Comparison of ENCODE assay signal across 15 mouse cellular contexts in genomic region chr6:136897789-136898188, GRCm38 (mm10). TPM values are rescaled to one million over a fixed set of nuclear protein-coding genes. Genes with fewer than 3 reads are reported as not detected.
DNase-seq lines count a peak whose midpoint lies in the region; ATAC-seq and TF ChIP-seq lines count a peak whose summit lies in the region.
"Had no signal": no experiment of that assay in that cellular context is flagged by ENCODE, and none has a peak within 500 bp of the region (broad histone marks: within the 10 kb centered on the region; RNA-seq: fewer than 3 reads in every experiment).

No protein-coding gene starts in this region.

- ATAC-seq in kidney, embryonic 15.5 days (replicated peaks; ENCODE audit: low FRiP score) = no peak
- ATAC-seq in heart, postnatal 0 days (ENCODE audit: insufficient read depth, low read depth) = no peak
- ATAC-seq: forebrain, embryonic 14.5 days; inflammation-experienced regulatory T-cells, adult 6 months had no signal

- TF ChIP-seq POLR2A in embryonic fibroblast, embryonic 13.5 days (IDR thresholded peaks at IDR 0.05; ENCODE audit: low read depth, low read length) = peak; percentile 14; the same call in 1 of the 2 replicates

- H3K27ac ChIP-seq in kidney, embryonic 15.5 days = peak overlapping the region; percentile 82
- H3K27ac ChIP-seq in embryonic fibroblast, embryonic 13.5 days (ENCODE audit: insufficient read depth, low read length) = peak overlapping the region; percentile 99
- H3K27ac ChIP-seq in heart, postnatal 0 days (ENCODE audit: low read depth) = peak overlapping the region; percentile 64
- H3K27ac ChIP-seq: macrophage had no signal

- H3K9me3 ChIP-seq in kidney, embryonic 15.5 days (replicated peaks) = no peaks in the 10 kb centered on the region
- no peaks in the 10 kb centered on the region for H3K9me3 ChIP-seq in heart, postnatal 0 days (replicated peaks; ENCODE audit: control insufficient read depth, low read length)

- H3K4me3 ChIP-seq in kidney, embryonic 15.5 days (replicated peaks) = no peak overlapping the region
- H3K4me3 ChIP-seq in embryonic fibroblast, embryonic 13.5 days (ENCODE audit: insufficient read depth, low read length) = no peak overlapping the region
- no peak overlapping the region for H3K4me3 ChIP-seq in heart, postnatal 0 days (ENCODE audit: low read depth, low read length)

- no peaks in the 10 kb centered on the region for H3K27me3 ChIP-seq in kidney, embryonic 15.5 days
- H3K27me3 ChIP-seq in heart, postnatal 0 days (ENCODE audit: control insufficient read depth, insufficient read depth, low read length) = no peaks in the 10 kb centered on the region

- no peaks in the 10 kb centered on the region for H3K36me3 ChIP-seq in kidney, embryonic 15.5 days
- no peaks in the 10 kb centered on the region for H3K36me3 ChIP-seq in heart, postnatal 0 days (replicated peaks; ENCODE audit: control insufficient read depth, insufficient read depth, low read length)

- no peak overlapping the region for H3K4me2 ChIP-seq in kidney, embryonic 15.5 days
- no peak overlapping the region for H3K4me2 ChIP-seq in heart, postnatal 0 days (ENCODE audit: low read depth, low read length)

- no peak for DNase-seq in kidney, postnatal 36 days
- DNase-seq in NIH3T3 (ENCODE audit: low read depth) (peak; percentile 76), liver (no peak)
- DNase-seq in heart, postnatal 0 days (ENCODE audit: low spot score) = no peak
- no peak for DNase-seq in embryo, embryonic 10.5 days (ENCODE audit: low spot score)
- DNase-seq: adrenal gland, postnatal 25 days; cerebellum, adult 11 months had no signal

- H3K9ac ChIP-seq in kidney, embryonic 15.5 days = no peak overlapping the region
- H3K9ac ChIP-seq in heart, postnatal 0 days (replicated peaks; ENCODE audit: low read depth, low read length) = no peak overlapping the region

- no peak for TF ChIP-seq EP300 in heart, postnatal 0 days (IDR thresholded peaks at IDR 0.05; ENCODE audit: low read depth)

- TF ChIP-seq CTCF in embryonic fibroblast, embryonic 13.5 days (IDR thresholded peaks at IDR 0.05; ENCODE audit: borderline replicate concordance, insufficient read depth, low read length) = no peak
- TF ChIP-seq CTCF in heart, postnatal 0 days (IDR thresholded peaks at IDR 0.05; ENCODE audit: low read depth) = no peak

- WGBS in kidney, embryonic 15.5 days = 48% methylated on average over 4 of the region's 4 CpGs
- WGBS in heart, postnatal 0 days = 45% methylated on average over 4 of the region's 4 CpGs

- peaks cover 42% of the 10 kb centered on the region for H3K4me1 ChIP-seq in kidney, embryonic 15.5 days
- H3K4me1 ChIP-seq in embryonic fibroblast, embryonic 13.5 days (ENCODE audit: control insufficient read depth, insufficient read depth, low read length) = peaks cover 24% of the 10 kb centered on the region
- peaks cover 6% of the 10 kb centered on the region for H3K4me1 ChIP-seq in heart, postnatal 0 days (ENCODE audit: control insufficient read depth, insufficient read depth)

RNA-seq across cellular contexts. Expression of gene Mgp, which starts 22.2 kb away (rescaled TPM):
- 210 and 216 TPM in 2 replicates for polyA plus RNA-seq in kidney, embryonic 15.5 days (2015; fragmentation: Nextera tagmentation; extraction: Ambion mirVana)
- 2,420 and 2,717 TPM in 2 replicates for polyA plus RNA-seq in embryonic fibroblast, embryonic 13.5 days (2011; ENCODE audit: insufficient read length, low read depth, missing spikeins)
- total RNA-seq in heart, postnatal 0 days (2014; rRNA removed; ENCODE audit: low replicate concordance) = 344 and 362 TPM in 2 replicates
- 403 and 465 TPM in 2 replicates for polyA plus RNA-seq in heart, postnatal 0 days (2015; fragmentation: Nextera tagmentation; extraction: Ambion mirVana)
- total RNA-seq: neutrophil, adult 5-6 weeks had no signal
- polyA plus RNA-seq: inflammation-experienced regulatory T-cells, adult 6 months; macrophage had no signal

RNA-seq across cellular contexts. Expression of gene Erp27, which starts 24.2 kb away (rescaled TPM):
- 0.23 and 0.38 TPM in 2 replicates for polyA plus RNA-seq in kidney, embryonic 15.5 days (2015; fragmentation: Nextera tagmentation; extraction: Ambion mirVana)
- polyA plus RNA-seq in embryonic fibroblast, embryonic 13.5 days (2011; ENCODE audit: insufficient read length, low read depth, missing spikeins) = 1.7 and 1.9 TPM in 2 replicates
- total RNA-seq in heart, postnatal 0 days (2014; rRNA removed; ENCODE audit: low replicate concordance) = 1.7 TPM in 1 of 2 replicates, not detected in the other
- polyA plus RNA-seq in heart, postnatal 0 days (2015; fragmentation: Nextera tagmentation; extraction: Ambion mirVana) = 0.75 and 0.83 TPM in 2 replicates
- total RNA-seq: adrenal gland, postnatal 25 days; midbrain, postnatal 0 days had no signal
- polyA plus RNA-seq: macrophage; midbrain, postnatal 0 days had no signal

RNA-seq across cellular contexts. Expression of gene Pde6h, which starts 25.8 kb away (rescaled TPM):
- polyA plus RNA-seq in kidney, embryonic 15.5 days (2015; fragmentation: Nextera tagmentation; extraction: Ambion mirVana) = 0.26 and 0.40 TPM in 2 replicates
- 1.4 TPM in 1 of 2 replicates, not detected in the other for polyA plus RNA-seq in embryonic fibroblast, embryonic 13.5 days (2011; ENCODE audit: insufficient read length, low read depth, missing spikeins)
- 0.19 TPM in 1 of 2 replicates, not detected in the other for total RNA-seq in heart, postnatal 0 days (2014; rRNA removed; ENCODE audit: low replicate concordance)
- polyA plus RNA-seq in heart, postnatal 0 days (2015; fragmentation: Nextera tagmentation; extraction: Ambion mirVana) = 0.04 and 0.25 TPM in 2 replicates
- polyA plus RNA-seq: forebrain, embryonic 14.5 days; inflammation-experienced regulatory T-cells, adult 6 months; limb, embryonic 11.5 days; macrophage had no signal

RNA-seq across cellular contexts. Expression of gene Art4, which starts 40.3 kb away (rescaled TPM):
- 5.2 and 5.9 TPM in 2 replicates for polyA plus RNA-seq in kidney, embryonic 15.5 days (2015; fragmentation: Nextera tagmentation; extraction: Ambion mirVana)
- not detected in 2 replicates for polyA plus RNA-seq in embryonic fibroblast, embryonic 13.5 days (2011; ENCODE audit: insufficient read length, low read depth, missing spikeins)
- 19.3 and 28.8 TPM in 2 replicates for total RNA-seq in heart, postnatal 0 days (2014; rRNA removed; ENCODE audit: low replicate concordance)
- 8.7 and 11.4 TPM in 2 replicates for polyA plus RNA-seq in heart, postnatal 0 days (2015; fragmentation: Nextera tagmentation; extraction: Ambion mirVana)
- polyA plus RNA-seq: forebrain, embryonic 14.5 days; macrophage had no signal

RNA-seq across cellular contexts. Expression of gene Arhgdib, which starts 43.9 kb away (rescaled TPM):
- polyA plus RNA-seq in kidney, embryonic 15.5 days (2015; fragmentation: Nextera tagmentation; extraction: Ambion mirVana) = 62.1 and 63.8 TPM in 2 replicates
- polyA plus RNA-seq in embryonic fibroblast, embryonic 13.5 days (2011; ENCODE audit: insufficient read length, low read depth, missing spikeins) = 221 and 426 TPM in 2 replicates
- total RNA-seq in heart, postnatal 0 days (2014; rRNA removed; ENCODE audit: low replicate concordance) = 42.2 and 45.9 TPM in 2 replicates
- polyA plus RNA-seq in heart, postnatal 0 days (2015; fragmentation: Nextera tagmentation; extraction: Ambion mirVana) = 56.7 and 58.8 TPM in 2 replicates
